Mouse (Mus musculus) cerebellum, postnatal 14 days (tissue): ENCODE measurements around the gene Hps3.
"Not testable (repeated sequence)": the region's sequence is repeated elsewhere in the genome, so short reads cannot be mapped to it uniquely, and the experiment has no call there.

Experiments
- DNase-seq, 2 experiments: peaks; one replicate each; pipeline ENCODE4 v3.0.0; 2021; ENCODE audit warnings: mixed read lengths in 2 of 2

Hps3 gene

GRCm38 (mm10) chr3:20005611-20006010 lies 29.5 kb downstream of the Hps3 start:
- peak; percentile 41 to 66 for DNase-seq

DNA sequence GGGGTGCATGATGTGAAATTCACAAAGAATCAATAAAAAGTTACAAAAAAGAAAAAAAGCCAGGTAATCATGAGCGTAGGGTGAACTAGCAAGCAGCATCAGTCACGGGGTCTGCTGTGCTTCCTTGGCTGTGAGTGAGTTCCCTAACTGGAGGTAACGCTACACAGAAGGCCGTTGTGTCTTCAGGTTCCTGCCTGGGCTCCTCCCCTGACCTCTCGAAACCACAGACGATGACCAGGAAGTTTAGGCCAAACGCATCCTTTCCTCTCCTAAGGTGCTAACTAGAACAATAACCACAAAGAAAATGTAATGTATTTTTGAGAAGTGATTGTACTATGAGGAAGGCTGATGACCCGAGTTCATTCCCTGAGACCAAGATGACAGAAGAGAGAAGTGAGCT lies 30.7 kb downstream of the Hps3 start:
- DNase-seq: no peak

DNA sequence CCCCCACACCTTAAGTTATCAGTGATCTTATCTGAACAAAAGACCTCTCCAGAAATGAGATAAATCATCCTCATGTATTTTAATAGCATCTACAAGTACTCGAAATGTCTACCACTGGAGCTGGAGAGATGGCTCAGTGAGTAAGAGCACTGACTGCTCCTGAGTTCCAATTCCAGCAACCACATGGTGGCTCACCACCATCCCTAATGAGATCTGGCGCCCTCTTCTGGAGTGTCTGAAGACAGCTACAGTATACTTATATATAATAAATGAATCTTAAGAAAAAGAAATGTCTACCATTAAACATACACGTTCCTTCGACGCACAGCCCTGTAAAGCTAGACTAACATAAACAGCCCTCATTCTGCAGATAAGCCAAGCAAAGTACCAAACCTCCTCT lies 32.3 kb downstream of the Hps3 start:
- no peak for DNase-seq

- DNase-seq: no peak
These were observed 34.3 kb downstream of the Hps3 start for GRCm38 (mm10) chr3:20000806-20001205.

DNA sequence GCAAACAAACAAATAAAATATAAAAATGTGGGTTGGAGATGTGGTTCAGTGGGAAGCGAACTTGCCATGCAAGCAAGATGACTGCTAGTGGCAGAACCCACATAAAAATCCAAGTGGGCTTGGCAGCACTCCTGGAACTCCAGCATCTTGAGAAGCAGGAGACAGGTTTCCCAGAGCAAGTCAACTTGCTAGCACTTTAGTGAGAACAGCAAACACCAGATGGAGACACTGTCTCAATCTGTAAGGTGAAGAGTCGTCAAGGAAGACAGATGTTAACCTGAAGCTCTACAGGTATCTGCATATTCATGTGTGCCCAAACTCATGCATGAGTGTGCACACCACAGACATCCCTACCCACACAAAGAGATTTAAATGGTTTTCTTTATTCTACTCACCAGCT lies 35.6 kb downstream of the Hps3 start:
- no peak for DNase-seq

DNA sequence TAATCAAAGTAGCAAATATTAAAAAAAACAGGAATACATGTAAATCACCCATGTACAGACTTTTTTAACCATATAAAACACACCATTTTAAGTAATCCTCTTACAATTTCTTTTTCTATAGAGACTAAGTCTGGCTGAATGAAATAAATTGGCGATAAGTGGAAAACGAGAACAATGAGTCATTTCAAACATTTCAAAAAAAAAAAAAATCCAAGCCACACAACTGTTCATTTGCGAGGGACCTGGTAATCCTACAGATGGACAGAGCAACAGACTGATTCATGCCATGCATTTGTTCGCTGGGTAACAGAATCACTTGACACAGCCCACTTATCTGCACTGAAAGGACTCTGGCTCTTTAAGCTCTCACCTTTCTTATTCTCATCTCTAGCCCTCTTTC lies 42.7 kb downstream of the Hps3 start:
- no peak for DNase-seq

- no peak for DNase-seq
These were observed 45.1 kb downstream of the Hps3 start for GRCm38 (mm10) chr3:19990031-19990430.

DNA sequence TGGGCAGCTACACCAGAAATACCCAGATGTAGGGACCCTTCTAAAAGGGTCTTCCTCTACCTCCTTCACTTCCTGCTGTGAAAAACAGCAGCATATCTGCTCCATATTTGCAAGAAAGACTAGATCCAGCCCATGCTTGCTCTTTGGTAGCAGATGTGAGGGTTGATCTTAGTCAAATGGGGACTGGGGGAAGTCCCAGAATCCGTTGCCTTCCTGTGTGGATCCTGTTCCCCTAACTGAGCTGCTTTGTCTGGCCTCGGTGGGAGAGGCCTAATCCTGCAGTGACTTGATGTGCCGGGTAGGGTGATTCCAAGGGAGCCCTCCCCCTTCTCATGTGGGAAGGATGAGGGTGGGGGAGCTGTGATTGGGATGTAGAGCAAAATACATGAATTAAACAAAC lies 49.0 kb downstream of the Hps3 start:
- no peak for DNase-seq

DNA sequence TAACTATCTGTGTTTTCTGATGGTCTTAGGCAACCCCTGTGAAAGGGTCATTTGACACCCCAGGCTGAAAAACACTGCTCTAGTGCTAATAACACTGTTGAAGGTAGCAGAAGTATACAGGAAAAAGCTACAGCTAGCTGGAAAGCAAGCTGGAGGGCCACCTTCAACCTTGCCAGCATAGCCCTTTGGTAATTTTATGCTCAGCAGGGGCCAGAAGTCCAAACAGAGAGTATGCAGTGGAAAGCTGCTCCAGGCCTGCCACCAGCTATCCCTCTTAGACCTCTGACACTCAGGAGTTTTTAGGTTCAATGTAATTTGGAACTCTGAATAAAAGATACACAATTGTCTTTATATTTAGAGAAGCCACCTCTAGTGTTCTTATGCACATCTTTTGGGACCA lies 52.3 kb downstream of the Hps3 start:
- DNase-seq: no peak

DNA sequence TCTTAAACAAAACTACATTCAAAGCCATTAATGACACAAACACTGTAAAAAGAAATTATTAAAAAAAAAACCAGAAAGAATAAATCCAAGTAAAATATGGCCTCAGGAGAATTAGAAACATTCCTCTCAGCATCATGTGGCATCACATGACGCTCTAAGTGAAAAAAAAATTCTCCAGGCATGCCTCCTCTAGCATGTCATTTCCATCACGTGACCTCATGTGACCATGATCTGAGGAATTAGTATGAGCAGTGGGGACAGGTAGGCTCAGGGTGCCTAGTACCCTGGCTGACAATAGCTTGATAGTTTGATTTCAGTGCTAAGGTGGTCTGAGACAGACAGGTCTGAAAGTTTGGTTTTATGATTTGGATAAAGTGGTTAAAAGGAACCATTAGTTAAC lies 54.0 kb downstream of the Hps3 start:
- DNase-seq: no peak

DNA sequence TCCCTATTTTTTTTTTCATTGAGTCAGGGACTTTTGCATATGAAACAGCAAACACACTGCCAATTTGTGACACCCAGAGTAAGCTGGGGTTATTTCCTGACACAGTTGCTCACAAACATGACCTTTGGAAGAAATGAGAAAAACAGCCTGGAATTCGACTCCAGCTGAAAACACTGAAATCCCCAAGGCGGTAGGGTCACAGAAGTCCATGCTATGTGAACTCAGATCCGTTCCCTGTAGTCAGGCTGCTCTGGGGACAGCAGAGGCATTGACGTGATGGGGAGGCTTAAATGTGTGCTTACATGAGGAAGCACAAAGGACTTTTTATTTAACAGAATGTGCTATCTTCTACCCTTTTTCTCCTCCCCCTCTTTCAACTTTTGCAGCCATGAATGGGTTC lies 56.6 kb downstream of the Hps3 start:
- no peak for DNase-seq

DNA sequence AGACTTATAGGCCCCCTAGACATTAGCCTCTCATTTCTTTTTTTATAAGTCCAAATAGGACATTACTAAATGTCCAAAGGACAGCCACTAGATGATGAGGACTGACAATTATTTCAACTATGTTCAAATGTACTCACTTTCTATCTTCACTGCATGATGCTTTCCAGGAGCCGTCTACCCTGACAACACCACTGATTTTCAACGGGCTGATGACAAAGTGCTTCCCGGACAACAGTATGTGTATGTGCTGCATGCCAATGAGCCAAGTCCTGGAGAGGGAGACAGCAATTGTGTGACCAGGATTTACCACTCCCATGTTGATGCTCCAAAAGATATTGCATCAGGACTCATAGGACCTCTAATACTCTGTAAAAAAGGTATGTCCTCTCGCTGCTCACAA lies 69.0 kb downstream of the Hps3 start:
- DNase-seq: no peak

DNA sequence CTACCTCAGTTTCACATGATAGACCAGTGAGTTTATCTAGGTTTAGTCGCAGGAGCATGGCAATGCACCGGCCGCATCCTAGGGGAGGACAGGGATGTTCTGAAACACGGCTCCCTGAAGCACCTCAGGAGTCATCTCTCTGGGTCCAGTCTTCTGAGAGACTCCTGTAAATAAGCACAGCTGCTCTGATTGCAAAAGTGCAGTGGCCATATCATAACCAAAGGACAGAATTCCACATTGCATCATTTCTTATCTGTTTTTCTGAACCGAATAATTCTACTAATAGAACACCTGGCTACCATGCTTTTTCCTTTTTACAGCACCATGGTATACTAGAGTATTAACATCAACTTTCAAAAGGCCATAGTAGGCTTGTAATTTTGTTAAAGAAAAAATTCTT lies 69.9 kb downstream of the Hps3 start:
- DNase-seq: no peak

DNA sequence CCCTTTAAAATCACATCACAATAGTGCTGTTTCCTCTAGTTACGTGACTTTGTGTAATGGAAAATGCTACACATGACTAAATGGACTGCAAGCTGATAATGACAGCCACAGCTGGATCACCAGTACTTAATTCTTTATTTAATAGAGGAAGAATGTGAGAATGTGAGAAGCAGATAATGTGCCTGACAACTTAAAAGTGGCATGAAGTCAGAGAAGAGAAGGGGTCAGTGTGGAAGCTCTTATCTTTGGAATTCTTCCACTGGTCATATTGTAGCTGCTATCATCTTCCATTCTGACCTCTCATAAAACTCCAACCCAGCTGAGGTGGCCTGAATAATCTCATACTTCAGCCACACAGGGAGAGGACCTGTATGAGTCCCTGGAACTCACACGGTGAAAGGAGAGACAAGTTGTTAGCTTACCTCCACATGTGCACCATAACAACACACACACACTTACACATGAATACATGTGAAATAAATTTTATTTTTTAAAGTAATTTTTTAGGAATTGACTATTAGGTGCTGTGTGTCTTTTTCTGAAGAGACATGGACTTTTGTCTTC lies 70.4 kb downstream of the Hps3 start:
- no peak for DNase-seq

DNA sequence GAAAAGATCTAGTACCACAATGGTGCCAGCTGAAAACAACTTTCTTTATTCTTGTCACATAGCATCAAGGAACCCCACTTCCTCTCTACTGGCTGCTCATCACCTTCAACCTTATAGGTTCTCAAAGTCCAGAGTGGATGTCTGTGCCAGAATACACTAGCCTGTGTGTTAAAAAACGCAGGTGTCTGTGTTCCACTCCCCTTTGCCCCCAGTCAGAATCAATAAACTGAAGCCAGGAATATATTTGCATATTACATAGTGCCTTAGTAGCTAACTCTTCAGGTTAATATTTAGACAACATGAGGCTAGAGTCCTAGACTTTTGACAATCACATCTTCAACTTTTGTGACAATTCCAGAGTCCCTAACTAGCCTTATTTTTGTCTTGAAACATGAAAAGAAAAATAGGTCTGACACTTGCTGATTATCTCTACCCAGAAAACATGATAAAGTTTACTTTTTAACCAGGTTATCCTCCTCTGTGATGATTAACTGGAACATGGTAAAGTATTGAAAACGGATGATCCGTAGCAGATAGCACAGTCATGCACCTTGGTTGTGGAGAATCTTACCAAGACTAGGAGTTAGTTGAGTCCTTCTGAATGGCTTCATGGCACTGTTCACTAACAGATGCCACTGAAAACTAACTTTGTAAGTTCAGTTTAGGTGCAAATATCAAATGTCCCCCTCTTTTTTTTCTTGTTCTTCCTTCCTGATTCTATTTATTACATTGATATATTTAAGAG lies 72.2 kb downstream of the Hps3 start:
- DNase-seq: no peak

GRCm38 (mm10) chr3:19961341-19961740 lies 73.8 kb downstream of the Hps3 start:
- no peak for DNase-seq

- no peak for DNase-seq
These were observed 74.5 kb downstream of the Hps3 start for GRCm38 (mm10) chr3:19960570-19961114.

DNA sequence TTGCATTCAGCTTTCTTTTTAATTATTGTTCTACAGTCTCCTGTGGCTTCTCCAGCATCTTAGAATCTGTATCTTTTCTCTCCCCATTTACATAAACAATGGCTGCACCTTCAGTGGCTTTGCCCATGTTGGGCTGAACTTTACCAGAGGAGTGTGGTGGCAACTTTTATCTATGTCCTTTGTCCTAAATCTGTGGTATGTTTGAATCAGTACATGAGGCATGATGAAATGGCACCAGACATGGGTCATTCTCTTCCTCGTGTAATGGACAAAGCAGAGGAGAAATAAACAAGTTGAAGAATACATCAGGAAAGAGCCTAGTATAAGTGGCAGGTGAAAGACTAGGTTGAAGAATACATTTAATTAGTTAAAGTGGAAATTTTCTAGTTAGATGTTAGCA lies 76.1 kb downstream of the Hps3 start:
- DNase-seq: no peak

DNA sequence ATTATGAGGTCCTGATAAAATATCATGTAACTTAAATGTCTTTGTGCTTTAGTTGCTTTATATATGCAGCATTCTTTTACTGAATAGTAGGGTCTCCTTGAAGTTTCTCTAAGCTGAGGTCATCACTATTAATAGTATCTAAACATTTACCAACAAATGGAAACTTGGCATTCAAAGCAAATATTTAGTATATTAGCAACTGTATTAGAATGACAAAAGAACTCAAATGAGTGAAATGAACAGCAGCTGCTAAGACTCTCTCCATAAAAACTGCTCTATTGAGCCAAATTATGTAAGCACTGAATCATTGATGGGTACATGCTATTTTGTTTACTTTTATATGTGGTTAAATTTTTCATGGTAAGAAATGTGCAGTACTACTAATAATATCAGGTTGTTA lies 77.1 kb downstream of the Hps3 start:
- DNase-seq: no peak

GRCm38 (mm10) chr3:19956885-19957284 lies 78.2 kb downstream of the Hps3 start, which contains the start of gene Cp:
Cp (plus strand) TSS chr3:19957054.
- DNase-seq: no peak

- peak; percentile 6 to 21 for DNase-seq
These were observed 81.2 kb downstream of the Hps3 start for GRCm38 (mm10) chr3:19953865-19954264.

DNA sequence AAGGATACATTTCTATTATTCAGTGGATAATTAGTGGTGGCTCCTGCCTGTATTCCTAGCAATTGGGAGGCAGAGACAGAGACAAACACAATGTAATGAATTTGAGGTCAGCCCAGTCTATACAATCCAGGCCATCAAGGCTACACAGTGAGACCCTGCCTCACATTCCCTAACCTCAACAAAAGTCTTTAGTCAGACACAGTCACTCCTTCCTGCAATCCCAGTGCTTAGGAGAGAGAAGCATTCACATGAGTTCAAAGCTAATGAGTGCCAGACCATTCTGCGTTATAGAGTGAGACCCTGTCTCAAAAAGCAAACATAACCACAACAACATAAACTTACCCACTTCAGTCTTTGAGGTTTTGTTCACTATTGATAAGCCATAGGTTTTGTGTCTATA lies 81.7 kb downstream of the Hps3 start:
- DNase-seq: no peak

- DNase-seq: not testable (repeated sequence)
These were observed 85.7 kb downstream of the Hps3 start for GRCm38 (mm10) chr3:19949401-19949800.

GRCm38 (mm10) chr3:19948552-19948951 lies 86.6 kb downstream of the Hps3 start:
- no peak for DNase-seq
